Mouse (Mus musculus) neural tube, embryonic 11.5 days (tissue): ENCODE measurements around the gene Cfap97d2. TPM values are rescaled to one million over a fixed set of nuclear protein-coding genes. Genes with fewer than 3 reads are reported as not detected.
"Not testable (repeated sequence)": the region's sequence is repeated elsewhere in the genome, so short reads cannot be mapped to it uniquely, and the experiment has no call there.

ENCODE experiments used
- ATAC-seq: fragments of 200-750 bp; cut with Nextera tagmentation; 2 replicates; pipeline ENCODE4 v1.8.0; 2017; ENCODE audit warnings: moderate number of reproducible peaks, mild to moderate bottlenecking, moderate TSS enrichment, moderate library complexity; ENCODE audit not compliant: insufficient read depth, low FRiP score, low TSS enrichment
- DNase-seq: peaks from one replicate; pipeline ENCODE4 v3.0.0-alpha.2; 2015; ENCODE audit warnings: low spot score
- H3K27ac ChIP-seq: fragments of 300-500 bp; sonication (generic); 2 replicates; pipeline ENCODE4 v1.5.1; 2014; ENCODE audit warnings: low read depth, mild to moderate bottlenecking, low read length
- H3K27me3 ChIP-seq: fragments of 300-500 bp; sonication (generic); 2 replicates; pipeline ENCODE4 v1.6.1; 2014; ENCODE audit warnings: mild to moderate bottlenecking, low read length, mixed read lengths; ENCODE audit not compliant: control insufficient read depth, insufficient read depth
- H3K36me3 ChIP-seq: fragments of 300-500 bp; sonication (generic); 2 replicates; pipeline ENCODE4 v1.6.1; 2014; ENCODE audit warnings: mild to moderate bottlenecking, low read length, moderate library complexity, mixed read lengths; ENCODE audit not compliant: control insufficient read depth, insufficient read depth
- H3K4me1 ChIP-seq: fragments of 300-500 bp; sonication (generic); 2 replicates; pipeline ENCODE4 v1.6.1; 2014; ENCODE audit warnings: low read length, mixed read lengths; ENCODE audit not compliant: control insufficient read depth, insufficient read depth
- H3K4me2 ChIP-seq: fragments of 300-500 bp; sonication (generic); 2 replicates; pipeline ENCODE4 v1.6.1; 2014; ENCODE audit warnings: low read depth, mild to moderate bottlenecking, moderate library complexity
- H3K4me3 ChIP-seq: fragments of 300-500 bp; sonication (generic); 2 replicates; pipeline ENCODE4 v1.5.1; 2014; ENCODE audit warnings: low read depth, low read length
- H3K9ac ChIP-seq: fragments of 300-500 bp; sonication (generic); 2 replicates; pipeline ENCODE4 v1.6.1; 2014; ENCODE audit warnings: mild to moderate bottlenecking, low read length
- H3K9me3 ChIP-seq: fragments of 300-500 bp; sonication (generic); 2 replicates; pipeline ENCODE4 v1.6.1; 2016; ENCODE audit warnings: low read length; ENCODE audit not compliant: control insufficient read depth
- WGBS: fragments of 180-500 bp; shearing (Covaris S2); extraction: QIAGEN DNeasy Blood & Tissue Kit; methylation state at CpG from one replicate; pipeline ENCODE4 v1.1.7; 2014; 5-methylcytosine and 5-hydroxymethylcytosine counted together
- polyA plus RNA-seq: library from polyadenylated mRNA; unstranded; fragments of >200 nt; fragmentation: Nextera tagmentation; extraction: Ambion mirVana; gene quantifications from 2 replicates; pipeline ENCODE4 v1.2.1, GENCODE M21; 2014

Gene Cfap97d2
- polyA plus RNA-seq, 1 experiment from 2014 or later, result 0.52 TPM

DNA sequence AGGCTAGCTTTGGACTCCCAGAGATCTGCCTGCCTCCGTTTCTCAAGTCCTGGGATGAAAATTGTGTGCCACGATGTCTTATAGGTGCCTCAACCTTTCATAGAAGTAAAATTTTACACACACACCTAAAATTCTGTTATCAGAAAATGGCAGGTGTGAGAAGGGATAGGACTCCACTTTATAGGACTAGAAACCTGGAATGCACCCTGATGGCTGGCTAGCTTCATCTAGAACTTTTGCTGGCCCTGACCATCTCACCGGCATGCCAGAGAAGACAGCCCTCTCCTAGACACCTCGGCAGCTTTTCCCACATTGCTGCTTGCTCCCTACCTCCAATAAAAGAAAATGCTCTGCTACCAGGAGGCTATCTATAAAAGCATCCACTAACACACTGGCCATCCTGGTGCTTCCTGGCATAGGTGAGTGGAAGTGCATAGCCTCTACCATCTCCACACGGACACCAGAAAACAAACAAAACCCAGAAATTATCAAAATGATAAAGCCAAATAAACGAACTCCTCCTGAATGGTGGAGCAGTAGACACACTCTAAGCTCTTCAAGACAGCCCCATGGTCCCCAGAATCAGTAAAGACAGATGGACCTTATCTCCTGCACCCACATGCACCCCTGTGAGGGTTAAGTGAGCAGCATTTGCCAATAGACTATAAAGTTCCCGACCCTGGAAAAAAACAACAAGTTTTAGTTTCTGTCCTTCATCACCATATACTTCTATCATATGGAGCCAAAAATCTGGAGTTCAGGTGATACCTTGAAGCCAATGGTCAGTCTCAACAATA, 35.3 kb downstream of the Cfap97d2 start:
- Histone ChIP-seq H3K4me1 (no peaks in the 10 kb centered on the region), H3K36me3 (no peaks in the 10 kb centered on the region), H3K9ac (no peak overlapping the region), H3K9me3 (no peaks in the 10 kb centered on the region), H3K27me3 (no peaks in the 10 kb centered on the region), H3K4me3 (no peak overlapping the region), H3K27ac (no peak overlapping the region), H3K4me2 (no peak overlapping the region)
- no peak for ATAC-seq
- no peak for DNase-seq
- 83% methylated on average over 7 of the region's 7 CpGs for WGBS

DNA sequence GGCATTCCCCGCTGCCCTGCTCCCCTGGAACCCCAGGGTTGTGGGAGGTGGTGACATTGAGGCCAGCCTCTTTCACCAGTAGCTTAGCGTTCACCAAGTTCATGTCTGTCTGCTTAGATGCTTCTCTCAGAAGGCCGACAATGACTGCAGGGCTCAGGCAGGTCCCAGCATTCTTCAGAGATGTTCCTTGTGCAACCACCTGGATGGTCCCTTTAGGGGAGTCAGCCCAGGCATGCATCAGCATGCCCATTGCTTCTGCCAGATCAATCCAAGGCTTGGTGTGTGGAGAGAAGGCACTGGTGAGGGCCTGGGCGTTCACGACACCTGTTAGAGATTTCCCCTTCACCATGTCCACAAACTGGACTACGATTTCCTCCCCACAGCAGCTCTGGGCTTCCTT, 40.5 kb downstream of the Cfap97d2 start:
- not testable (repeated sequence) for H3K27me3 ChIP-seq, H3K9ac ChIP-seq, H3K4me1 ChIP-seq, H3K4me2 ChIP-seq, H3K36me3 ChIP-seq, ATAC-seq, H3K27ac ChIP-seq, DNase-seq, H3K9me3 ChIP-seq, H3K4me3 ChIP-seq
- 93% methylated on average over 5 of the region's 6 CpGs for WGBS

DNA sequence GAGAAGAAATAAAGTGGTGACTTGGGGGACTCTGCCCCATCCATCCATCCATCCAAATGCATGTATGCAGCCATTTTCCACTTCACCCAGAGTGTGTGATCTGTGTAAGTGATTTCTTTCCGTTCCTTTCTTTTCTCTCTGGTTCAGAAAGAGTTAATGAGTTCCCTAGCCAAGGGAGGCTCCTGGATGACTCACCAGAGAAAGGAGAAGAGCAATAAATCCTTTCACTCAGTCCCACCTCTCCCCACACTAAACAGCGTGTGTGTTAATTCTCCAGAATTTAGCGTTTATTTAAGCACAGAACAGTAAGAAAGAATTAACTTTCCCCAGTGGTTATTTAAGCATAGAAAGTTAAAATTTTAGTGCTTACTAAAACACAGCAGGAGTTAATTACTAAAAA, 41.9 kb downstream of the Cfap97d2 start:
- no peak overlapping the region for H3K9ac ChIP-seq
- H3K27ac ChIP-seq, result no peak overlapping the region
- no peak for ATAC-seq
- H3K9me3 ChIP-seq, result no peaks in the 10 kb centered on the region
- no peak for DNase-seq
- 3% methylated on average over 3 of the region's 3 CpGs for WGBS
- H3K4me1 ChIP-seq, result no peaks in the 10 kb centered on the region
- H3K36me3 ChIP-seq, result no peaks in the 10 kb centered on the region
- no peak overlapping the region for H3K4me3 ChIP-seq
- H3K27me3 ChIP-seq, result no peaks in the 10 kb centered on the region
- no peak overlapping the region for H3K4me2 ChIP-seq

DNA sequence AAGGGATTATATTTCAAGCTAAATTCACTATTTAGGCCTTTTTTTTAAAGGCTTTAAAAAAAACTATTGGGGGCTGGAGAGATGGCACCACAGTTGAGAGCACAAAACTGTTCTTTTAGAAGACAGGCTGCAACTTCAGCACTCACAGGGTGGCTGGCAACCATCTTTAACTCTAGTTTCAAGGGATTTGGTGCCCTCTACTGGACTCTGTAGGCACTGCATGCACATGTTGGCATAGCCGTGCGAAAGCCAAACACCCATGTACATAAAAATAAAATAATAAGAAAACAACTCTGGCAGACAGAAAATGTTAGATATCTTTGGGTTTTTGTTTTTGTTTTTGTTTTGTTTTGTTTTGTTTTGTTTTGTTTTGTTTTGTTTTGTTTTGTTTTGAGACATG, 48.0 kb downstream of the Cfap97d2 start:
- no peaks in the 10 kb centered on the region for H3K27me3 ChIP-seq
- no peak overlapping the region for H3K27ac ChIP-seq
- no peaks in the 10 kb centered on the region for H3K36me3 ChIP-seq
- no peak overlapping the region for H3K4me2 ChIP-seq
- no peaks in the 10 kb centered on the region for H3K9me3 ChIP-seq
- WGBS, result 25% methylated on average over 2 of the region's 2 CpGs
- H3K4me3 ChIP-seq, result no peak overlapping the region
- no peak for ATAC-seq
- peaks cover 3% of the 10 kb centered on the region for H3K4me1 ChIP-seq
- peak; percentile 78 for DNase-seq
- no peak overlapping the region for H3K9ac ChIP-seq

DNA sequence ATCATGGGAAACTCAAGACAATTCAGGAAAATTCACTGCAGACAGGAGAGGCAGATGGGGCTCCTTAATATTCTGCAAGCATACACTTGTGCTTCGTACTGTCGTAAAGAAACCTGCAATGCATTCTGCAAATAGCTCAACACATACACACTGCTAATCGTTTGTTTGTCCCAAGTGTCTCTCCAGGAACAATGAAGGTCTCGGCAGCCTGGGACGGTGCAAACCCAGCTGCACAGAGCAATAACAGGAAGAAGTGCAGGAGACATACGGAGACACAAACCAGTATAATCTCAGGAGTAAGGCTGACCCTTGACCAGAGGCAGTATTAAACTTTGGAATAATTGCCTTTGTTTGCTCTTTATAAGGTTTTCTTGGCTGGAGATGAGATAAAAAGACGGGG, 50.8 kb downstream of the Cfap97d2 start:
- 77% methylated on average over 7 of the region's 7 CpGs for WGBS
- Histone ChIP-seq H3K36me3 (no peaks in the 10 kb centered on the region), H3K9ac (no peak overlapping the region), H3K27ac (no peak overlapping the region), H3K4me2 (no peak overlapping the region), H3K4me1 (peaks cover 6% of the 10 kb centered on the region), H3K27me3 (no peaks in the 10 kb centered on the region), H3K9me3 (no peaks in the 10 kb centered on the region), H3K4me3 (no peak overlapping the region)
- no peak for ATAC-seq
- no peak for DNase-seq

DNA sequence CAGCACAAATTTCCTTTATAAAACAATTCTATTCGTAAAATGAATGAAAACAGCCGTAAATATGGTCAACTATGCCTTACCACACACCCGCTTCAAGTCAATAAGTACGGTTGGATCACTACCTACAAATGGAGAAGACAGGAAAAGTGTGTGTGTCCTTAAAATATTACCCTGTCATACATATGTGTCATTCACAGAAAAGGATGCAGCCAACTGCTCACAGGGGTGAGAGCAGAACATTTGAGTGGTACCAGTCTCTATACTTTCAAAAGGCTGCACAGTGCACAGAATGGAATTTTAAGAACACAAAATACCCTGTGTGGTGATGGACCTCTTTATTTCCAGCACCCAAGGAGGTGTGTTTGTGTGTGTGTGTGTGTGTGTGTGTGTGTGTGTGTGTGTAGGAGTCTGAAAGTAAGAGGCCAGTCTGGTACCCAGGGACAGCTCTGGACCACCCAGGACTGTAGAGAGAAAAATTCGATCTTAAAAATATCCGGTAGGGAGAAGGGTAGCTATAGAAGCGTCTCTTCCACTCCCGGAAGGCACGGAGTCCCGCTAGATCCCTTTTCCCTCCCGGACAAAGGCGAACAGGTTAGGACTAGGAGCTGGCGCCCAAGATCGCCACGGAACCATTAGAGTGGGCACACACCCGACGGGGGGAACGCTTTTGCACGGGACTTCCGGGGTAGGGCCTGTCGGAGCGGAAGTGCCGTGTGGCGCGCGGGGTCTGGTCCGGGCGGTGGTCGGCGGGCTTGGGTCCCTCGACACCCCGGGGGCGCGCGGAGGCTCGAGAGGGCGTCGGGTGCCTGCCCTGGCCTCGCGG, 51.5 kb downstream of the Cfap97d2 start, which contains the start of gene Cdc16:
TSS of gene Cdc16 (plus strand) at position 695 of the 823 bp plus-strand sequence.
- no peaks in the 10 kb centered on the region for H3K27me3 ChIP-seq
- DNase-seq, result peak; percentile 93

DNA sequence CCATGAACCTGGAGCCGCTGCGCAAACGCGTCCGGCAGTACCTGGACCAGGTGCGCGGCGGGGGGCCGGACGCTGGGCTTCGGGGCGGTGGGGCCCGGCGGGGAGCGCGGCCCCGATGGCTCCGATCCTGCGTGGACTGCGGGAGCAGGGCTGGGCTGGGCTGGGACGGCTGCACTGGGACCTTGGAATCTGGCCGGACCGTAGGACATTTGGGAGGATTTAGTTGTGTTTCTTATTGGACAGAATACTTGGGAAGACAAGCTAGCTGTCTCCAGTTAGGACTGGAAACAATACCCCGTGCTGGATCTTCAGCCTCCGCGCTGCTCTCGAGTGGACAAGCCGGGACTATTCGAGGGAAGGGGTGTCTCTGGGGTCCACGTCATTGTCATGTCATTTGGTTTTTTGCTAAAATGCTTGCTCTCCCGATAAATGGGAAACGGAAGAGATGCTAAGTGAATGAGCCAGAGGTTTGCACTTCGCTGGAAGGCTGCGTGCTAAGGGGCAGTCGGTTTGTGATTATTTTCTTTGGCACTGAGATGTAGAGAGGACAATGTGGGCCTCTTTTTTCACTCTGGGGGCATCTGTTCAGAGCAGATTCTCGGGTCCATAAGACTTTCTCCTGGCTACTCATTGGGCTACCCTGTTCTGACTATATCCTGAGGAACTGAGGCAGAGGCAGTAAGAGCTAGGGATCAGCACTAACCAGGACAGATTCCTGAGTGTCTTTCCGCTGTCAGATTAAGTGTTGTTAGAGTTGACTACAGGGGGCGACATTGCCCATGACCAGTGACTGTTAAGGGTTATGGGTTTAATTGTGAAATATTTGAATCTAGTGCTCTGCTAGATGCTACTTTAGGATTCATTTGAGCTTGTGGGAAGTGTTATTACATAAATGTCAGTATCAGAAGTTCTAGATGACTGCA, 52.4 kb downstream of the Cfap97d2 start:
- Histone ChIP-seq H3K27me3 (no peaks in the 10 kb centered on the region), H3K4me1 (peaks cover 6% of the 10 kb centered on the region), H3K9me3 (no peaks in the 10 kb centered on the region), H3K4me3 (peak overlapping the region; percentile 99), H3K36me3 (peaks cover 4% of the 10 kb centered on the region; the same call in 1 of the 2 replicates), H3K27ac (0 out of 2 replicates have a peak overlapping the region, but pooled peaks have one; percentile 7), H3K9ac (peak overlapping the region; percentile 90), H3K4me2 (peak overlapping the region; percentile 89)
- DNase-seq, result peak; percentile 43
- under 1% methylated on average over 34 of the region's 38 CpGs for WGBS
- ATAC-seq, result peak; percentile 68; the same call in 1 of the 2 replicates

More for the DNA sequence above, 51.5 kb downstream of the Cfap97d2 start, which contains the start of gene Cdc16:
- H3K4me1 ChIP-seq, result peaks cover 6% of the 10 kb centered on the region
- peak; percentile 96 for ATAC-seq
- peak within 1 kb of the TSS; percentile 99 for H3K4me3 ChIP-seq
- H3K9ac ChIP-seq, result peak within 1 kb of the TSS; percentile 90
- H3K4me2 ChIP-seq, result peak within 1 kb of the TSS; percentile 89
- WGBS, result 9% methylated on average over 39 of the region's 40 CpGs
- H3K36me3 ChIP-seq, result peaks cover 3% of the 10 kb centered on the region; the same call in 1 of the 2 replicates
- H3K27ac ChIP-seq, result 0 out of 2 replicates have a peak within 1 kb of the TSS, but pooled peaks have one; percentile 7
- no peaks in the 10 kb centered on the region for H3K9me3 ChIP-seq

DNA sequence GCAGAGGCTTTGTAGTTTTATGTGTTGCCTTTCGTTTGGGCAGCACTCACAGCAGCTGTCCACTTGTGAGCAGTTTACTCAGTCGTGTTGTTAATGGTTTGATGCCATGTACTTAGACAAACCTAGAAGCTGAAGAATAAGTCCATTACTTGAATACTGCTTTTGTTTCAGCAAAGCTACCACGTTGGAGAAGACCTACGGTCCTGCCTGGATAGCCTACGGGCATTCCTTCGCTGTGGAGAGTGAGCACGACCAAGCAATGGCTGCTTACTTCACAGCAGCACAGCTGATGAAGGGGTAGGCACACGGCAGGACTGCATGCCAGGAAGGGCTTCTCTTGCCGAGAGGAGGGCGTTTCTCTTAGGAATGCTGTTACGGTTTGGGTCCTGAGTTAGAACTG, 63.5 kb downstream of the Cfap97d2 start:
- H3K4me3 ChIP-seq, result no peak overlapping the region
- ATAC-seq (no peak), DNase-seq (no peak)
- H3K27ac ChIP-seq, result no peak overlapping the region
- no peaks in the 10 kb centered on the region; the same call in 1 of the 2 replicates for H3K9me3 ChIP-seq
- H3K4me1 ChIP-seq, result no peaks in the 10 kb centered on the region
- 91% methylated on average over 11 of the region's 11 CpGs for WGBS
- H3K4me2 ChIP-seq, result no peak overlapping the region
- H3K27me3 ChIP-seq, result no peaks in the 10 kb centered on the region
- H3K36me3 ChIP-seq, result peaks cover 33% of the 10 kb centered on the region
- H3K9ac ChIP-seq, result no peak overlapping the region
